Mouse (Mus musculus) gastrocnemius, postnatal 25 days (tissue): ENCODE results near the gene Slc37a3. TPM values are rescaled to one million over a fixed set of nuclear protein-coding genes. Genes with fewer than 3 reads are reported as not detected.

Experiments used
- DNase-seq: peaks from one replicate; pipeline ENCODE4 v3.0.0; 2022
- total RNA-seq, 2 experiments: library from RNA; stranded (reverse); gene quantifications; 1 replicate in 1 of 2; 2 replicates in 1 of 2; pipeline ENCODE4 v1.2.3; 2021

The Slc37a3 gene
- total RNA-seq, 2 experiments from 2014 or later: 12.1 to 13.7 TPM

GRCm38 (mm10) chr6:39318631-39319010 is 58.9 kb downstream of the Slc37a3 start:
- DNase-seq: no peak

GRCm38 (mm10) chr6:39317854-39318630 is 59.4 kb downstream of the Slc37a3 start:
- no peak for DNase-seq

GRCm38 (mm10) chr6:39316089-39316488 is 61.4 kb downstream of the Slc37a3 start:
- no peak for DNase-seq

- DNase-seq: no peak
Observed at GRCm38 (mm10) chr6:39314461-39314860, 63.0 kb downstream of the Slc37a3 start.

- DNase-seq: no peak
Observed at GRCm38 (mm10) chr6:39311786-39312185, 65.7 kb downstream of the Slc37a3 start.

GRCm38 (mm10) chr6:39304371-39304874 is 73.1 kb downstream of the Slc37a3 start:
- DNase-seq: no peak

GRCm38 (mm10) chr6:39301484-39301883 is 76.0 kb downstream of the Slc37a3 start:
- no peak for DNase-seq

GRCm38 (mm10) chr6:39297079-39297478 is 80.4 kb downstream of the Slc37a3 start:
- no peak for DNase-seq

GRCm38 (mm10) chr6:39296474-39296873 is 81.0 kb downstream of the Slc37a3 start:
- no peak for DNase-seq

GRCm38 (mm10) chr6:39295727-39296411 is 81.6 kb downstream of the Slc37a3 start:
- peak; percentile 36 for DNase-seq

- no peak for DNase-seq
Observed at GRCm38 (mm10) chr6:39289721-39290120, 87.8 kb downstream of the Slc37a3 start.

GRCm38 (mm10) chr6:39287782-39288181 is 89.7 kb downstream of the Slc37a3 start:
- DNase-seq: no peak

GRCm38 (mm10) chr6:39286732-39287083 is 90.8 kb downstream of the Slc37a3 start:
- no peak for DNase-seq

- no peak for DNase-seq
Observed at GRCm38 (mm10) chr6:39286053-39286731, 91.3 kb downstream of the Slc37a3 start.

- no peak for DNase-seq
Observed at GRCm38 (mm10) chr6:39284836-39285235, 92.6 kb downstream of the Slc37a3 start.

Other genes with a start within 250 kb of the Slc37a3 start
- gene Kdm7a, start 170.9 kb downstream of the Slc37a3 start, total RNA-seq: 10 to 100 TPM; 18.6 to 19.2 TPM
- under 1 TPM in 1 of 2 experiments, not detected in 1; 0.21 TPM for gene Rab19, start 3.5 kb upstream of the Slc37a3 start, total RNA-seq
- gene Mkrn1, start 42.8 kb upstream of the Slc37a3 start, total RNA-seq: 10 to 100 TPM; 19.6 to 22.4 TPM
- gene Dennd2a, start 180.2 kb upstream of the Slc37a3 start, total RNA-seq: 1 to 10 TPM; 4.6 to 4.7 TPM
- gene Adck2, start 196.2 kb upstream of the Slc37a3 start, total RNA-seq: 1 to 10 TPM; 5.9 to 7.3 TPM
- not detected for gene Gm42420, start 208.1 kb upstream of the Slc37a3 start, total RNA-seq
- 100 to 1,000 TPM; 442 to 448 TPM for gene Ndufb2, start 214.9 kb upstream of the Slc37a3 start, total RNA-seq